Mouse (Mus musculus) lung, embryonic 14.5 days (tissue): Measurements from ENCODE around the gene Lifr. TPM values are rescaled to one million over a fixed set of nuclear protein-coding genes. Genes with fewer than 3 reads are reported as not detected.

Experiments used
- ATAC-seq: fragments of 200-750 bp; cut with Nextera tagmentation; 2 replicates; pipeline ENCODE4 v1.8.0; 2017; ENCODE audit warnings: mild to moderate bottlenecking, moderate TSS enrichment, moderate library complexity; ENCODE audit not compliant: insufficient read depth
- DNase-seq: peaks from one replicate; pipeline ENCODE4 v3.0.0-alpha.2; 2015
- H3K27ac ChIP-seq: fragments of 300-500 bp; sonication (generic); 2 replicates; pipeline ENCODE4 v1.5.1; 2014; ENCODE audit warnings: low read depth, mild to moderate bottlenecking, moderate library complexity
- H3K27me3 ChIP-seq: fragments of 300-500 bp; sonication (generic); 2 replicates; pipeline ENCODE4 v1.6.1; 2014; ENCODE audit warnings: low read length, control low read depth; ENCODE audit not compliant: insufficient read depth
- H3K36me3 ChIP-seq: fragments of 300-500 bp; sonication (generic); 2 replicates; pipeline ENCODE4 v1.6.1; 2014; ENCODE audit warnings: control low read depth; ENCODE audit not compliant: insufficient read depth
- H3K4me1 ChIP-seq: fragments of 300-500 bp; sonication (generic); 2 replicates; pipeline ENCODE4 v1.6.1; 2014; ENCODE audit warnings: antibody characterized with exemption, control low read depth; ENCODE audit not compliant: insufficient read depth
- H3K4me2 ChIP-seq: fragments of 300-500 bp; sonication (generic); 2 replicates; pipeline ENCODE4 v1.6.1; 2014; ENCODE audit warnings: mild to moderate bottlenecking
- H3K4me3 ChIP-seq: fragments of 300-500 bp; sonication (generic); 2 replicates; pipeline ENCODE4 v1.5.1; 2014; ENCODE audit warnings: low read depth, low read length
- H3K9ac ChIP-seq: fragments of 300-500 bp; sonication (generic); 2 replicates; pipeline ENCODE4 v1.6.1; 2014
- H3K9me3 ChIP-seq: fragments of 300-500 bp; sonication (generic); 2 replicates; pipeline ENCODE4 v1.6.1; 2016; ENCODE audit warnings: low read depth, low read length, control low read depth
- CTCF ChIP-seq: IDR thresholded peaks from 2 replicates; pipeline ENCODE4 v1.5.1; 2016; ENCODE audit warnings: antibody characterized with exemption, low read depth
- WGBS: fragments of 180-500 bp; shearing (Covaris S2); extraction: QIAGEN DNeasy Blood & Tissue Kit; methylation state at CpG from one replicate; pipeline ENCODE4 v1.1.7; 2014; 5-methylcytosine and 5-hydroxymethylcytosine counted together
- polyA plus RNA-seq: library from polyadenylated mRNA; unstranded; fragments of >200 nt; fragmentation: Nextera tagmentation; extraction: Ambion mirVana; gene quantifications from 2 replicates; pipeline ENCODE4 v1.2.1, GENCODE M21; 2014

Lifr gene
- polyA plus RNA-seq, 1 experiment from 2014 or later = 31.0 TPM

DNA sequence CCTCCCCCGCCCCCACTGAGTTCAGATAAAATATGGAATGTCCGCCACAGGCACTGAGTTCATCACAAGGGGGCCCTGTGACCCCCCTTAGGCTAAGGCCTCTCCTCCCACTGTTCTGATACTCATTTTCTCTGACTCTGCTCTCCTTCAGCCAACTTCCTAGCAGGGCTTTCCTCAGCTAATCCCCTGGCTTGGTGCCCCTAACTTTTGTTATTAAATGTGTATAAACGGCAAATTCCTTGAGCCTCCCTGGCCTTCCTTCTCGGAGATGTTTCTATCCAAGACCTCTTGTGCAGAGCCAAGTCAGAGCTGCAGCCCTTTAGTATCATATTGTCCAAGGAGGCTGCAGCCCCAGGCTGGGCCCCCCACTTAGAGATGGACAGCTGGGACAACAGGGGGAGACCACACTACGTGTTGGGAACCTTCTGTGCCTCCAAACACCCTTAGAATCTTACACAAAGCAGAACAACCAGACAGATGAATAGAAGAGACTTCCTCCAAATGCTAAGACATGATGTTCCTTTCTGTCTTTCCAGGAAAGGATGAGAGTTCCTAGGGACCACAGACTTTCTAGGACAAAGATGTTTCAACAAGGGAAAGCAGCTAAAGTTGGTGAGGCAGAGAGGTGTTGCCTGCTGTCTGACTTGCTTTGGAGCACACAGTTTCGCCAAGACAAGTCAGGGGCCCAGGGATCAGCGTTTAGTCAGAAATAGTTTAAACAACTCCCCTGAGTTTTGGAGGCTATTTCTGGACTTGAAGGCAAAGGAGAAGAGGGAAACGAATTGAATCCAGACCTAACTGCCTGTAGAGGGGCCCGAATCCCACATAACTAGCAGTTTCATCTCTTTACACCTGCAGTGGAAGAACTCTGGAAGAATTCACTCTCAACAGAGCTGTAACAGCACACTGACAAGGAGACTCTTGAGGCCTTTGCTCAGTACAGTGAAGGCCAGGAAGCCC is 111.3 kb downstream of the Lifr start:
- peak; percentile 57 for DNase-seq
- no peak for TF ChIP-seq CTCF
- H3K4me1 ChIP-seq = peaks cover 27% of the 10 kb centered on the region
- H3K36me3 ChIP-seq = no peaks in the 10 kb centered on the region
- peak overlapping the region; percentile 72; the same call in 1 of the 2 replicates for H3K27ac ChIP-seq
- H3K4me2 ChIP-seq = no peak overlapping the region
- no peak for ATAC-seq
- no peaks in the 10 kb centered on the region for H3K9me3 ChIP-seq
- H3K9ac ChIP-seq = no peak overlapping the region
- no peak overlapping the region for H3K4me3 ChIP-seq
- H3K27me3 ChIP-seq = no peaks in the 10 kb centered on the region
- 44% methylated on average over 9 of the region's 9 CpGs for WGBS

DNA sequence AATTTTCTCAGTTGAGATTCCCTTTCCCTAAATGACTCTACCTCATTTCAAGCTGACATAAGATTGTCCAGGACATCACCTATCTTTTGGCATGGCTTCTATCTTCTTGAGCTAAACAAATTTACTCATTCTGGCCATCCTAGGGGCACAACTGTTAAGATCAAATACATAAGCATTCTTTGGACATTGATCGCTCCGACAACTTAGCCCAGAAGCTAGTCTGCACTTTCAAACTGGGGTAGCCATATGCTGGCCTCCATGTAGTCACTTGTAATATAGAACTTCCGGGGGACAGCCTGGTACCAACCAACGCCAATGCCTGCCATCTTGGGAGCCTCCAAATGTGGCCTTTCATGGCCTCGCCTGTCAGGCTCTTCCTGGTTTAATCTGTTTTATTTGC is 112.6 kb downstream of the Lifr start:
- H3K4me1 ChIP-seq = peaks cover 27% of the 10 kb centered on the region
- no peaks in the 10 kb centered on the region for H3K27me3 ChIP-seq
- no peak for TF ChIP-seq CTCF
- no peak overlapping the region for H3K4me2 ChIP-seq
- no peak overlapping the region for H3K9ac ChIP-seq
- 91% methylated on average over 5 of the region's 5 CpGs for WGBS
- H3K36me3 ChIP-seq = 0 out of 2 replicates have a peak, but pooled peaks cover 5% of the 10 kb centered on the region
- H3K9me3 ChIP-seq = no peaks in the 10 kb centered on the region
- DNase-seq = no peak
- H3K4me3 ChIP-seq = no peak overlapping the region
- H3K27ac ChIP-seq = peak overlapping the region; percentile 75; the same call in 1 of the 2 replicates
- no peak for ATAC-seq

DNA sequence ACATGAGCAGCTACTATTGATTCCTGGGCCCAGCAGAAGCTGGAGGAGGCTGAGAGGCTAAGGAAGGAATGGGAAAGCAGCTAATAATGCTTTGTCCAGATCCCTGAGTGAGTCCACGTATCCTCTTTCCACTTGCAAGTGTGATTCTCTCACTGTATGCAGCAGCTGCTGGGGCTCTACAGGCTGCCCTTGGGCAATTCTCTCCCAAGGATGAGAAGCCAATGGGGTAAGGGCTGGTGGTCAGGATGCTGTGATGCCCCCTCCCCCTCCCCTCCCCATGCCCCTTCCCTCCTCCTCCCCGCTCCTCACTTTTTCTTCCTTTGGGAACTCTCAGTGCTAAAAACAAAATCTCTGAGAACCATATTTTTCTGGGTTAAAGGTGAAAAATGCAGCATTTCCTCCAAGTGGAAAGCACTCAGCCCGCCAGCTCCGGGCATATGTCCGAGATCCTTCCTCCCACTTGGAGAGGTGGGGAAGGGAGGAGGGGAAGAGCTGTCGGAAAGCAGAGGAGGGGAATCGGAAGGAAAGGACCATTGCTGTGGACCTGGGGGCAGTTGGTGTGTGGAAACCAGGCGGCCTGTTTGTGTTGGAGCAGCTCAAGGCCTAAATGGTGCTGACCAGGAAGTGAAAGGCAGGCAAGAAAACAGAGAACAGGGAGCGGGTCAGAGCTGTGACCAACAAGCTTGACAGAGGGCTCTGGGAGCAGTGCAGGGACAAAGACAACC is 113.4 kb downstream of the Lifr start:
- no peaks in the 10 kb centered on the region for H3K9me3 ChIP-seq
- 31% methylated on average over 9 of the region's 9 CpGs for WGBS
- no peaks in the 10 kb centered on the region for H3K27me3 ChIP-seq
- H3K9ac ChIP-seq = no peak overlapping the region
- ATAC-seq (peak; percentile 62), DNase-seq (peak; percentile 80)
- H3K4me3 ChIP-seq = no peak overlapping the region
- TF ChIP-seq CTCF = no peak
- H3K4me2 ChIP-seq = no peak overlapping the region
- H3K27ac ChIP-seq = peak overlapping the region; percentile 75
- H3K4me1 ChIP-seq = peaks cover 27% of the 10 kb centered on the region
- 0 out of 2 replicates have a peak, but pooled peaks cover 5% of the 10 kb centered on the region for H3K36me3 ChIP-seq

DNA sequence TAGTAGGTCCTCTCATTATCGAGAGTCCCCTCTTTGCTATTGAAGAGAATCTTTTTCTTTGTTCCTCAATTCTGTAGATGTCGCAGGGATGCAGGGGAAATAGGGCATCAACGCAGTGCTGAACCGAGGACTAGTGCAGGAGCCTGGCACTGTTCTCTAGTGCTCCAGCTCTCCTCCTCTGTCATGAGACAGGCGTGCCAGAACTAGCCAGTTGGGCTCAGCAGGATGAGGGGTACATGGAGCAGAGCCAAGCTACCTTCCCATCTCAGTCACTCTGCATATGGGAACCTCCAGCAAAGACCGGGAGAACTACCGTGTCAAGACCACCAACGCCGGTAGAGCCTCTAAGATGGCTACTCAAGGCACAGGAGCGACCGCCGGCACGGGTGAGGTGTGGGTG is 114.5 kb downstream of the Lifr start:
- ATAC-seq (no peak), DNase-seq (no peak)
- H3K9ac ChIP-seq = no peak overlapping the region
- no peak overlapping the region for H3K27ac ChIP-seq
- 90% methylated on average over 13 of the region's 13 CpGs for WGBS
- 0 out of 2 replicates have a peak, but pooled peaks cover 5% of the 10 kb centered on the region for H3K36me3 ChIP-seq
- no peaks in the 10 kb centered on the region for H3K27me3 ChIP-seq
- H3K4me1 ChIP-seq = peaks cover 25% of the 10 kb centered on the region
- H3K4me3 ChIP-seq = no peak overlapping the region
- H3K9me3 ChIP-seq = no peaks in the 10 kb centered on the region
- no peak overlapping the region for H3K4me2 ChIP-seq
- TF ChIP-seq CTCF = no peak

DNA sequence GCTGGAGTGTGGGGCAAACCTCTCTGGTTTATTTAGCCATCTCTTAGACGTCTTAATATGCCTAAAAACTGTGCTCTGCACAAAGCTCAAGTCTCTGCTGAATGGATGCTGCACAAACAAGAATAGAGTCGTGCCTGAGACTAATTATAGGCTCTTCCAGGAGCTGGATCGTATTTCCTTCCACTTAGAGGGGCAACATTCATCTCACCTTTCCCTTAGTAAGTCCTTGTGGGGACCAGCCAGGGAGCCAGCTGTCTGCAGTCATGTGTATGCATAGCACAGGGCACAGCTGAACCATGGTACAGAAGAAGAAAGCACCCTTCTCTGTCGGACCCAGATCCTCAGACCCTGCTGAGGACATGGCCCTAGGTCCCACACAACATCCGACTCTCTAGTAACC is 115.7 kb downstream of the Lifr start:
- H3K4me1 ChIP-seq = peaks cover 25% of the 10 kb centered on the region

DNA sequence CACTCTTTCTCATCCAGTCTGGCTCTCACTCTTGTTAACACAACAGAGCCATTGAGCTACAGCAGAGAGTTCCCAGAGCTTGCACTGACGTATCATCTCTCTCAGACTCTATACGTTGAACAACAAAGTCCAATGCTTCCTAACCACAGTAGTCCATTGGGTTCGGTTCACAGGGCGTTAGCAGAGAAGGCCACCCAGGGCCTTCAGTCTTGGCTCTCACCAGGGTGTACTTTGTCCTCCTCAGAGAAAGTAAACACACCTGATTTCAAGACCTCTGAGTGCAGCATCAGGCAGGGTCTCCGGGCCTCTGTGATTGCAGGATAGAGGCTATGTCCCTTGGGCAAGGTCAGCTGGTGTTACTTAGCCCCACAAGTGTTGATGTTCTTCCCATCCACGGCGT is 116.9 kb downstream of the Lifr start:
- no peaks in the 10 kb centered on the region for H3K27me3 ChIP-seq
- H3K36me3 ChIP-seq = 0 out of 2 replicates have a peak, but pooled peaks cover 5% of the 10 kb centered on the region
- no peak overlapping the region for H3K9ac ChIP-seq
- H3K9me3 ChIP-seq = no peaks in the 10 kb centered on the region
- H3K4me2 ChIP-seq = no peak overlapping the region
- DNase-seq (no peak), ATAC-seq (no peak)
- H3K4me3 ChIP-seq = no peak overlapping the region
- peaks cover 16% of the 10 kb centered on the region for H3K4me1 ChIP-seq
- no peak for TF ChIP-seq CTCF
- no peak overlapping the region for H3K27ac ChIP-seq
- 72% methylated on average over 7 of the region's 7 CpGs for WGBS

More for the DNA sequence above, 115.7 kb downstream of the Lifr start:
- H3K9me3 ChIP-seq = no peaks in the 10 kb centered on the region
- WGBS = 29% methylated on average over 5 of the region's 5 CpGs
- no peaks in the 10 kb centered on the region for H3K27me3 ChIP-seq
- no peak for TF ChIP-seq CTCF
- H3K9ac ChIP-seq = no peak overlapping the region
- no peak overlapping the region for H3K4me2 ChIP-seq
- H3K4me3 ChIP-seq = no peak overlapping the region
- ATAC-seq (no peak), DNase-seq (no peak)
- H3K36me3 ChIP-seq = 0 out of 2 replicates have a peak, but pooled peaks cover 5% of the 10 kb centered on the region
- H3K27ac ChIP-seq = no peak overlapping the region

DNA sequence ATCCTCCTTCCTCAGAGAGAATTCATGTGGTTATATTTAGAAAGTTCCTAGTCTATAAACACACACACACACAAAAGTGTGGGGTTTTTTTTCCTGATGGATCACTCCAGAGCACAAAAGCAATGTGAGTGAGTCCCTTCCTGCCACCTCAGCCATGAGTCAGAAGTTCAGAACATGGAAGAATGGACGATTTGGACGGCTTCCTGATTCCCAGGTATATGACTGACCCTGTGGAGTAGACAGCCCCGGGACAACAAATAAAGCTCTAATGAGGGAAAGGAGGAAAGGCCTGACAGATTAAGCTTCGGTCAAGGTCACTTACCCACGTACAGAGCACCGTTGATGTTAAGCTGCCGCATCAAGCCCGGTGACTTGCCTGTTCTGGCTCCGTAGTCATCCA is 117.8 kb downstream of the Lifr start:
- H3K9ac ChIP-seq = no peak overlapping the region
- H3K27me3 ChIP-seq = no peaks in the 10 kb centered on the region
- no peak overlapping the region for H3K4me2 ChIP-seq
- H3K9me3 ChIP-seq = no peaks in the 10 kb centered on the region
- peaks cover 12% of the 10 kb centered on the region for H3K4me1 ChIP-seq
- 75% methylated on average over 9 of the region's 9 CpGs for WGBS
- TF ChIP-seq CTCF = no peak
- no peak overlapping the region for H3K4me3 ChIP-seq
- no peak overlapping the region for H3K27ac ChIP-seq
- no peak for ATAC-seq
- 0 out of 2 replicates have a peak, but pooled peaks cover 5% of the 10 kb centered on the region for H3K36me3 ChIP-seq
- DNase-seq = no peak
